Mouse (Mus musculus) liver, postnatal 0 days (tissue): Measurements from ENCODE around the gene Srpk2.

Source experiments
- CTCF ChIP-seq: sonication (generic); IDR thresholded peaks from 2 replicates; pipeline ENCODE4 v1.5.1; 2016; ENCODE audit warnings: antibody characterized with exemption, low read depth
- EP300 ChIP-seq: IDR thresholded peaks from 2 replicates; pipeline ENCODE4 v1.6.1; 2016; ENCODE audit warnings: antibody characterized with exemption, low read depth, mild to moderate bottlenecking

DNA sequence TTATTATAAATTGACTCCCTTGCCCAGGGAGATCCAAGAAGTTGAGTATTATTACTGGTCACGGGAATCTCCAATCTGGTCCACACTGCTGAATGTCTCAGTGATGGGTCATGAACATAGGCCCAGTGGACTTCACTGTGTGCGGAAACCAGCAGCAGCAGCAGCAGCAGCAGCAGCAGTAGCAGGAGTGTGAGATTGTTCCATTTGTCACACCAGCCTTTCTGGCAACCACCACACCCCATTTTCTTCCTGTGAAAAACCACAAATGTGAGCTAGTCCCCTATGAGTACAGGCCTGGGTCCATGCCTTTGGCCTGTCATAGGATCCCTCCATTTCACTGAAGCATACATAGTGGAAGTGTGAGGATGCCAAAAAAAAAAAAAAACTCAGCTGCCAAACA, 37.5 kb upstream of the Srpk2 start:
- TF ChIP-seq CTCF, result no peak
- TF ChIP-seq EP300, result no peak
